Mouse (Mus musculus) left cerebral cortex, adult 8-10 months (tissue): ENCODE measurements around the gene Gtf2i. TPM values are rescaled to one million over a fixed set of nuclear protein-coding genes. Genes with fewer than 3 reads are reported as not detected.
A peak's percentile ranks its signal among the peaks of the same experiment; 100 is the strongest.

Experiments used
- DNase-seq, 2 experiments: peaks; one replicate each; pipeline ENCODE4 v3.0.0; 2022; ENCODE audit warnings: low spot score in 2 of 2
- total RNA-seq, 4 experiments: library from RNA; stranded (reverse); gene quantifications; 2 replicates each; pipeline ENCODE4 v1.2.4; 2022

Gtf2i gene
- total RNA-seq, 4 experiments from 2014 or later, result 193 to 217 (median 197) TPM

DNA sequence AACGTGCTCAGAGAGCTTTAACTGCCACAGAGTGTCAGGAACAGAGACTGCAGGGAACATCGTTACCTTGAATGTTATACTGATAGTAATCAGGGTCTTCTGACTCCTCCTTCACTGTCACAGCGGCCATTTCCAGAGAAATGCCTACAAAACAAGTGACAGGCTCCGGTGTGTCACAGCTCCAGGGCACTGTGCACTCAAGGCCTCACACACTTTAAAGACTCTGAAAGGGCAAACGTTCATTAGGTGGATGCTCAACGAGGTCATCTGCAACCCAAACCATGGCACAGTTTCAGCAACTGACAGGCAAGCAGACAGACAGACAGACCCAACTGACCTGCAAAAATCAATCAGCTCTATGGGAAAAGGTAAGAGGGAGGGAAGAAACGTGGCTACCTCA, 35.2 kb downstream of the Gtf2i start:
- DNase-seq, result no peak

DNA sequence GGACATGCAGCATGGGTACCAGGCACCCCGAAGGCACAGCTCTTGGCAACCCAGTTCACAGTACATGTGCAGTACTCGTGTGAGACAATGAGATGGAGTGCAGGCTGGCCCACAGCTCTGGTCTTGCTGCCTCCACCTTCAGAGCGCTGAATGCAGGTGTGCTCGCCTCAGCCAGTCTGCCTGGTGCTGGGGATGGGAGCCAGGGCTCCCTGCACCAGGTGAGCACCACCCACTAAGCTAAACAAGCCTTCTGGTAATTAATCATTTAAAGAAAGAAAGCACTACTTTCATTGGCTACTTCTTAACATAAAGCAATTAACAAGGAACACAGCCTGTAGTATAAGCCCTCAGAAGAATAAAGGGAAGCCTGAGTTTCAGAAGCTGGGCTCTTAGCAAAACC, 37.5 kb downstream of the Gtf2i start:
- DNase-seq, result no peak

DNA sequence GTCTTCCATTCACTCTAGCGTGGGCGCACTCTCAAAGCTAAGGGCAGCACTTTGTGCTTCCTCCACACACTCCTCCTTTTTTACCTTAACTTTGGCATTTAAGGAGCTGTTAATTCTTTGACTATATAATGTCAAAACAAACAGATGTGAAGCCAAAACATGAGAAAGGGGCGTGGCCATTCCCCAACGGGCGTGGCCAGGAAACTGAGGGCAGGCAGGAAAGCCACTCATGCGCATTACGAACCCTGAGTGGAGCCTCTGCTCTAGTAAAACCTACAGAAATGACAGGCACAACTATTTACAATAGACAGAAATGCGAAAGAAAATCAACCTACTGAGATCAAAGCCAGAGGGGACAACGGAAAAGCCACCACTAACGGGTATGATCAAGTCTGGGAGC, 39.0 kb downstream of the Gtf2i start:
- DNase-seq, result no peak

DNA sequence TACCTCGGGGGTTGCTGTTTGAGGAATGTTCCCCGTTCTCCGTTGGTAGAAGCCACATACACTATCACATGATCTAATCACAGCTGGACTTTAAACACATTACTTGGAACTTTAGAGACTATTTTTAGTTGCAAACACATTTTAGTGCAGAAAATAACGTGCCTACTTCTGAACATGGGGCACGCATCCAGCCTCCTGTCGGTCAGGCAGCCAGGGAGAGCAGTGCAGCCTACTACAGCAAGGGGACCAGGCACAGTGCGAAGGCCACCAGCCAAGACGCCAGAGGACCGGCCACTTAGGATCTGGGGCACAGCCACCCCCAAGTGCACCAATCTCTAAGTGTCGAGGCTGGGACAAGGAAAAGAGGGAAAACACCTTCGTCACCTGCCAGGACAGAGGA, 39.5 kb downstream of the Gtf2i start:
- DNase-seq, result no peak

DNA sequence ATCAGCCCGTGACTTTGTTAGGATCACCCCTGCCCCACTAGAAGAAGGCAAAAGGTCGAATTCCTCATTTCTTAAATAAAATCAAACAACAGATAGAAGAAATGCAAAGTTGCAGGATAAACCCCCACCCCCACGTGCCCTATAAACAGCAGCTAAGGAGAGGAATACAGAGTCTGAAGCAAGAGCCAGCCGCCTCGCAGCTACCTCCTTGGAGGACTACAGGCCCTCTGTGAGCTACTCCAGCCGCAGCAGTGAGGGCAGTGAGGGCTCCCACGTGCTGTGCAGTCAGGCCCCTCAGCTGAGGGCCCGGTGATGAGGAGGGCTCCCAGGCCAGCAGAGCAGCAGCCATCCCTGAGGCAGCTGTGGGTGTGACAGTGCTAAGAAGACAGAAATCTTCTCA, 40.8 kb downstream of the Gtf2i start:
- no peak for DNase-seq

DNA sequence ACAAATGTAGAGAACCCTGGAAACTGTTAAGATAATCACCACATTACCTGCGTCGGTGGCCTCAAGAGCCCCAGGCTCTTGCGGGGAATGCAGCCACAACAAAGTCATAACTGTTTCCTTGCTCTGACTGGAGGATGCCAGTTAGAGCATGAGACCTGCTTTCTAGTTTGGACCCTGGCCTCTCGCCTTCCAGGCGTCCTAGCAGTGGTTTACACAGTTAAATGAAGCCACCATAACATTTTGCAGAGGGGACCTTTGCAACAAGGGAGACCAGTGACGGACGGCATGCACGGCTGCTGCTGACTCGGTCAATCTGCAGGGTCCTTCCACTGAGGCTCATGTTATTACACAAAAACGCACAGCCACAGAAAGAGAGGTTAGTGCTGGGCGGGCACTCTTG, 41.8 kb downstream of the Gtf2i start:
- DNase-seq, result no peak

DNA sequence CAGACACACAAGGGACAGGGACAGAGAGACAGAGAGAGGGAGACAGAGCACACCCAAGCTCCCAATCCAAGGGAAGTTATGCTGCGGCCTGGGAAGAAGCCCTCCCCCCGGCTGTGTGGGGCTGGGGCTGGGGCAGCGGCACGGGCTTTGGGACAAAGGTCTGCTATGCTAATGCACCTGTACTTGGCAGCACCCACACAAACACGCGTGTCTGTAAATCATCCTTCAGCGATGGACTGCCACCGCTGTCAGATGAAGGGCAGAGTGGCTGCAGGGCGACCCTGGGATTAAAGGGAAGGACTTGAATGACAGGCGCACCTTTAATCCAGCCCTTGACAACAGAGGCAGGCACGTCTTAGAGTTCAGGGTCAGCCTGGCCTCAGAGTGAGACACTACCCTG, 43.1 kb downstream of the Gtf2i start:
- DNase-seq, result no peak

DNA sequence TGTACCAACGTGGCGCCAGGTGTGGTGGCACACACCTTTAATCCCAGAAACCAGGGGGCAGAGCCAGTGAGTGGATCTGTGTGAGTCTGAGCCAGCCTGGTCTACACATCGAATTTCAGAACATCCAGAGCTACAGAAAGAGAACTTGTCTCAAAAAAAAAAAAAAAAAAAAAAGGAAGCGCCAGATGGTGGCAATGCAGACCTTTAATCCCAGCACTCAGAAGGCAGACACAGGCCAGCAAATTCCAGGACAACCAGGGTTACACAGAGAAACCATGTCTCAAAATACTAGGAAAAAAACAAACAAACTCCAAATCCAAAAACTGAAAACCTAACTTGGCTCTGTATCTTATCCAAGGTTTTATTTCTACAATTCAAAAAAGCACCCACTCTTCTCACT, 44.0 kb downstream of the Gtf2i start:
- no peak for DNase-seq

DNA sequence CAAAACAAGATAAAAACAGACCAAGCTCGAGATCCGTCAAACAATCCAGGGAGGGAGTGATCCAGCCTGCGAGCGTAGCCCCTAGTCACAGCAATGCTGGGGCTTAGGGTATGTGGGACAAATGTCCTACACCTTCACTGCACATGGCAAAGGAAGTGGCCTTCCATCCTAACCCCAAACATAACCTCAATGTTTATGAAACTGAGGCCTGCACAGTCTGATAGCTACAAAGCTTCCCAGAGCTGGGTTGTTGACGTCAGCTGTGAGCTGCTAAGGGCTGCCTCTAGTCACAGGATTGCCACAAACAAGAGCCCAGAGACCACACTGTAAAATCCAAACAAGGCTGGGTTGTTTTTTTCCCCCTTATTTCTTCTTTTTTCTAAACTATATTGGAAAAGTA, 44.8 kb downstream of the Gtf2i start:
- no peak for DNase-seq

DNA sequence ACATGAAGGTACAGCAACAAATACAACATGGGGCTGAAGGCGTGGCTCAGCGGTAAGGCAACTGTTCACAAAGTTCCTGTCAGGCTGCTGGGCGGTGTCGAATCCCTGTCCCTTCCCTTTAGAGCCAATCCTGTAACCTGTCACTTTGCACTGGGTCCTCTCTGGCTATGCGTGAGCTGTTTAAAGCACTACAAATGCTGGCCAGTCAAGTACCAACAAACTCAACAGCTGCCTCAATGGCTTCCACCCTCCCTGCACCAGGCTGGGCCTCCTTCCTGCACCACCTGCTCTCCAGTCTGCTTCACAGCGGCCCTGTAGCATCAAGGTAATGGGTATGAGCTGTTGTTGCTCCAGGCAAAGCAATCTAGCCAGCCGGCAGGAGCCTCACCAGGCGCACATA, 45.8 kb downstream of the Gtf2i start:
- DNase-seq, result no peak

DNA sequence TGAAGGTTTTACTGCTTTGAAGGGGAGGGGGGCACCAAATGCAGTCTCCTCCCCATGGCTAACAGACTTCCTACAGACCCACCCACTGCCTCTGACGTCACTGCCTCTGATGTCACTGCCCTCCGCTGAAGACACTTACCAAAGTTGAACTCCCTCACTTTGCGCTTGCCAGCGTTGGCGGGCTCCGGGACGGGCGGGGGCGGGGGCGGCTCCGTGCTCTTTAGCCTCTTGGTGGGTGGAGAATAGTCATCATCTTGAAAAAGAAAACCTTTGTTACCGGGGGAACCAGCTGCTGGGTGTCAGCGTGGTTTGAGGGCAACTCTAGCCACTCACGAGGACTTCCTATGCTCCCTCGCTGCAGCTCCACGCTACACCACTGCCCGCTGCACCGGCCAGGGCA, 48.2 kb downstream of the Gtf2i start:
- DNase-seq, result no peak

DNA sequence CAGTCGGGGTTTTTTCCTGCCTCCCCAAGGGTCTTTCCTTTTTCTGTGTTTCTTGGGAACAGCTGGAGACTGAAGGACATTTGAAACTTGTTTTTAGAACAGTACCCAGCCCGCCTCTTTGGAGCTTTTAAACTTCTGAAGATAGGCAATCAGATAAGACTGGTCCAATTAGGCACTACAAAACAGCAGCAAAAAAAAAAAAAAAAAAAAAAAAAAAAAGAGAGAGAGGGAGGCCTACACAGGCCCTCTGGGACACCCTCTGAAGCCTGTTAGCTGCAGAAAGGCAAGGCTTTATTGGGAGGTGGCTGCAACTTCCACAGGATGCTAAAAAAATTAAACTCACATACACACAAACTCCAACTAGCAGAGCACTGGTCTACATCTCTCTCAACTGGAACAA, 48.7 kb downstream of the Gtf2i start:
- no peak for DNase-seq

DNA sequence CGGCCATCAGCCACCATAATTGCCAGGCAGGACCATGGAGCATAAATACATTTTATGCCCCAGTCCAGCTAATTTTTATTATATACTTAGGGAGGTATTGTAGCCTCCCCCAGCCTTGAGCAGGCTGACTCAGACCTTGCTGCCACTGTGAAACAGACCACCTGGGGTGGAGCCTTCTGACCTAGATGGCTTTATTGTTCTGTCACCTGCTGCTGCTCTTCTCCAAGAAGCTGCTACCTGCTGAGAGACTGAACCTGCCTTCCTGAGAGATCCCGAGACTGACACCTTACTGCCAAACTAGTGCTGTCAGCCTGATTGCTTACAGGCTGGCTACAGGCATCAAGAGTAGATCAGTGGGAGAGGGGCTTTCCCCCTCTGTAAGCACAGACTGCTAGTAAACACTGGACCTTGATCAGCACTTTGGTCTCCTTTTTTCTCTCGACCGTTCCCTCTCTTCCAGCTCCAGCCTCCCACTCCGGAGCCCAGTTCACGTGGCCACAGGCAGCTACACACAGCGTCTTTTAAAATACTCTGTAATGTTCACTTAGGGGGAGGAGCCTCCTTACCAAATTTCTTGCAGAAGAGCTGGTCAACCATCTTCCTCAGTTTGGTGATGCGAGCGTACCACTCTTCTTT, 54.4 kb downstream of the Gtf2i start:
- no peak for DNase-seq

DNA sequence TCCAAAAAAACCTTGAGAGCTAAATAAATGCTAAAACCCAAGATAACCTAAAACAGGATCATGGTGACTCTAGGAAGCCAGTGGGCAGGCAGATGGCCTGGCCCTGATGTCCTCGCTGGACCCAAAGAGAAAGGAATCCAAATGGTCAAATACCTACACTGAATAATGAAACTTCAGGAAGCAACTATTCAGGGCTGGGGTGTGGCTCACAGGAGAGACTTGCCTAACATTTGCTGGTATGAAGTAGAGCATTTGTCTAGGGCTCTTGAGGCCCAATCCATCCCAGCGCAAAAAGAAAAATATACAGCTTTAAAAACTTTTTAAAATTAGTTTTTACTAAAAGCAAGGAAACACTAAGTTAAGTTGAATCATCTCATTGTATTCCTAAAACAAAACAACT, 55.6 kb downstream of the Gtf2i start:
- no peak for DNase-seq

DNA sequence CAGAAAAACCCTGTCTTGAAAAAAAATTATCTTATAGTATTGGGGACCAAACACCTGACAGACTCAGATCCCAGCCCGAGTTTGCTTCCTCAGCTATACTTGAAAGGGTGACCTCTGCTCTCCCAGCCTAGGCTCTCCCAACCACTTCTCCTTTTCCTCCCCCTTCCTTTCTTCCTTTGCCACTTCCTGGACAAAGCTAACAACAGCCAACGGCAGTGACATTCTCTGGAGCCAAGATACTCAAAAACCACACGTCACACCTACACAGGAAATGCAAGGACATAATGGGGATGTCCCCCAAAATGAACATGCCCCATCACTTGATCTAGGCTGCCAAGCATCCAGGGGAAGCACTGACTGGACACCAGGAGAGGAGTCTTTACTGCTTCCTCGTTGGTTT, 56.2 kb downstream of the Gtf2i start:
- no peak for DNase-seq

DNA sequence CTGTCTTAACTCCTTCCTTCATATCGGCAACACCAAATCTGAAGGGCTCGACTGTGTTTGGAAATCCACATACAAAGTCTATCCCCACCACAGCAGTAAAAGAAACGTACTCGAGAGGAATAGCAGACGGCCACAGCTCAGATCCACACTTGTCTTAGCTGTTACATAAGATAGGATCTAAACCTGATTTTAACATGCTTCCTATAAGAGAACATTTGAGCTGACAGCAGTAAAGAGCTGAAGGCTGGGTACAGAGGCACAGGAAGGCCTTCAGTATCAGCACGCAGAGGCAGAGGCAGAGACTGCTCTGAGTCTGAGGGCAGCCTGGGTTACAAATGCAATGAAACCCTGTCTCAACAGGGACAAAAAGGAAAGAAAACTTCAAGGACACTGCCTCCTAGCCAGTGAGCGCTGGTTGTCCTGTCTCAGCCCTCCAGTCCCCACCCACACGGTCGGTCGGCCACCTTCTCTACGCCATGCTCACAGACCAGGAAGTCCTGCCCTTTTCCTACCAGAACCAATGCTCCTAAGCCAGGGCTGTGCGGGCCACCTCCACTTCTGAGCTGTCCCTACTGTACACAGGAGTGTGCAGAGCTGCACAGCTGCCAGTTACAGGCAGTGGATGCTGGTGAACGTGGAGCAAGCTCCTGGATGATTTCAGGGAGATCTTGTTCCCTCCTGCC, 57.1 kb downstream of the Gtf2i start:
- no peak for DNase-seq

DNA sequence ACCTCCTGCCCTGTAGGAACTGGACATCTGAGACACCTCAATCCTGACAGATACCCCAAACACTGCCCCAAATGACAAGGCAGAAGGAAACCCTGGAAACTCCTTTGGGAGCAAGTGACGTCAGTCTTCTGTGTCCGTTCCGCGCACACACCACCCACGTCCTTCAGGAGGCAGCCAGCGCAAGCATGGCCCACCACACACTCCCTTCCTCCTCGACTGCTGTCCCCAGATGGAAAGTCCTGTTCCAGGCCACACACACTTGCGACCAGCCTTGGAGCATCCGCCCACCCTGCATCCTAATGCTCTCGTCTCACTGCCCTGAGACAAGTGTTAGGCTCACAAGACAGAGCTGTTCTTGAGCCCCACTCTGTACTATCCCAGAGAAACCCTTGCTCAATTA, 59.3 kb downstream of the Gtf2i start:
- DNase-seq, result peak in 1 of 2 experiments; percentile 69

DNA sequence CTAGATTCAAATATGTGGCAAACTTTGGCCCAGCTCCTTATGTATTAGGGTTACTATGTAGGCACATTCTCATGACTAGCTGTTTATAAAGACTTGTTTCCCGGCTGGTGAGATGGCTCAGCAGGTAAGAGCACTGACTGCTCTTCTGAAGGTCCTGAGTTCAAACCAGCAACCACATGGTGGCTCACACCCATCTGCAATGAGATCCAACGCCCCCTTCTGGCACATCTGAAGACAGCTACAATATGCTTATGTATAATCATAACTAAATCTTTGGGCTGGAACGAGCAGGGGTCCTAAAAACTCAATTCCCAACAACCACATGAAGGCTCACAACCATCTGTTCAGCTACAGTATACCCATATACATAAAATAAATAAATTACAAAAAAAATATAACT, 60.8 kb downstream of the Gtf2i start:
- DNase-seq, result no peak

DNA sequence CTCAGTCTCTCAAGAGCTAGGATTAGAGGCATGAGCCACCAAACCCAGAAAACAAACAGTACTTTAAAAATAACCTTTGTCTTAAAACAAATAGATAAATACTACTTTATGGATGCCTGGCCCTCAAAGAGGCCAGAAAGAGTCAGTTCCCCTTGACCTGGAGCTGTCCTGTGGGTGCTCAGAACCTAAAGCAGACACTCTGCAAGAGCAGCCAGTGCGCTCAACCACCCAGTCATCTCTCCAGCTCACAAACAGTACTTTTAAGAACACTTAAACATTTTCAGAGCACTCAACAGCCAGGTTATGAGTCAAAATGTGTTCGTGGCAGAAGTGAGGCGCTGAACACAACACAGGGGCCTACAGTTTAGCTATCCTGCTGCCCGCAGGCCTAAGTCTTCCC, 63.5 kb downstream of the Gtf2i start:
- no peak for DNase-seq

DNA sequence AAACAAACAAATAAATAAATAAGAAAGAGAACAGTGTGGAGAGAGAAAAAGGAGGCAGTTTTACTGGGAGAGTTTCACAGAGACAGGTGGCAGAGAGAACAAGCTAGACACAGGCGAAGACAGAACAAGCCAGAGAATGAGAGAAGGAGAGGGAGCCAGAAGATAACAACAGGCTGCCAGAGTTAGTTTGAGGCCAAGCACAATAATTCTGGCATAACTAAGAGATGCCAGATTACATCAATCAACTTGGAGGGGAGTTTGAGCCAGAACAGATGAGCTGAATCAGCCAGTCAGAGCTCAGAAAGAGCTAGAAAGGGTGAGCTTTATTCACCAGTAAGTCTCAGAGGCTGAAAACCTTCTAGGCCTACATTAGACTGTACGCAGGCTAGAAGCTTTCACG, 64.0 kb downstream of the Gtf2i start:
- no peak for DNase-seq

DNA sequence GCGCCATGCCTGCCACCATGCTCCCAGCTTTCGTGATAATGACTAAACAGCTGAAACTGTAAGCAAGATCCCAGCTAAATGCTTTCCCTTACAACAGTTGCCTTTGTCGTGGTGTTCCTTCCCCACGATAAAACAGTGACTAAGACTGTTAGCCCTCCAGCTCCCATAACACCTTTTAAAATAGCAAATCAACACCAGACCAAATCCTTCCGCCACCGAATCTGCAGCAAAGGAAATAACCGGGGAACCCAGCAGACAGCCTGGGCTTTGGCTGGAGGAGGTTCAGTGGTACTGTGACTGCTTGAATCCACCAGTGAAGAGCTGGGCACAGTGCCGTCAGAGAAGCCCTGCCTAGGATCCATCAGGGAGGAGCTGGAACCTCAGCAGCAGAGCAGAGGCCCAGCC, 65.3 kb downstream of the Gtf2i start:
- DNase-seq, result peak in 1 of 2 experiments; percentile 52

DNA sequence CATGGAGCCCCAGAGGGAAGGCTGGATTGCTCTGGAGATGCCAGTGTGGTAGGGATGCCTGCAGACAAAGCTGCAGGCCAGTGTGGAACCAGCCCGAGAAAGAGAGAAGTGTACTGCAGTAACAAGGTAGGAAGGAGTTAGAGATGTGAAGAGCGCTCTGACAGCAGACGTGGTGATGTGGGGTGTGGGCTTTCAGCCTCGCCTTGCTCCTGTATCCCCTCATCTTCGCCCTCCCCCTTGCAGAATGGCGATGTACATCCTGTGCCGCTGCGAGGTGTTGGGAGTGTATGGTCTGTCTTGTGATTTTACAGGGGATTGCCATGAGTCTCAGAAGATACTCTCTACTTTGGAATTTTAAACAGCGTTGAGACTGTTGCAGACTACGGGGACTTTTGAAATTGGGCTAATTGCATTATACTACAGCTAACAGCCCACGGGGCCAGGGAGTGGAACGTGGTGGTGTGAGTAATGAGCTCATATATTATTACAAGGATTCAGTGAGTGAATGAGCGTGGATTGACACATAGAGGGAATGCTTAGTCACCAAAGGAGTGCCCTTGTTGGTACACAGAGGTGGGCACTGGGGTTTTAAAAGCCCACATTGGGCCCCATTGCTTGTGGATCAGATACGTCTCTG, 65.8 kb downstream of the Gtf2i start:
- no peak for DNase-seq

DNA sequence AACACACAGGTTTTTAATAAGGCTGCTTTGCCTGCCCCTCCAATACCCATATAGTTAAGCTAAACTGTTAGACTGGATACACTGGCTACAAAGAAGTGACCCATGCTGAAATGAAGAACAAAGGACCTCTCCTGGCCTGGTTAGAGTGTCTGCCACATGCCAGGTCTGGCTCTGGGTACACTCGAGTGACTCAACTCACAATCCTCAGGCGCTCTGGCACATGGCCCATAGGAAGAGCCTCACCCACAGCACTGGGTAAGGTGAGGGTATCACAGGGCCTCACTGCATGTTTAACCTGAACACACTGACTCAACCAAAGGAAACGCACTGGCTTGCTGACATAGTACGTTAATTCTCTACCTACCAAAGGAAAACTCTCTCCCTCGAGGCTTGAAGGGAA, 68.4 kb downstream of the Gtf2i start:
- DNase-seq, result no peak
